Mouse (Mus musculus) heart, adult 9 months (tissue): Measurements from ENCODE around the gene Rnf144a.
A peak's percentile ranks its signal among the peaks of the same experiment; 100 is the strongest.

ENCODE experiments used
- DNase-seq, 2 experiments: peaks; one replicate each; pipeline ENCODE4 v3.0.0; 2022; ENCODE audit warnings: low spot score in 2 of 2

Gene Rnf144a

DNA sequence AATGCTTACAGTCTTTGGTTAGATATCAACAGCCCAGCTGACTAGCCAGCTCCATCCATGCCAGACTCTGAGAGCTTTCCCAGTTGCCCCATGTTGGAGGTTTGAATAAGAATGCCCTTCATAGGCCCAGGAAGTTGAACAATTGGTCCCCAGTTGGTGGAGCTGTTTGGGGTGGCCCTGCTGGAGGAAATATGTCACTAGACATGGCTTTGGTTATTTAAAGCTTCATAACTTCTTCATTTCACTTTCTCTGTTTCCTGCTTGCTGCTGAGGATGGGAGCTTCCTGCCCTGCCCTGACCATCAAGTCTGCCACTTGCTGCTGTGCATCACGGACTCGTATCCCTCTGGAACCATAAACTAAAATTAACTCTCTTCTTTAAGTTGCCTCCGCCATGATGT is 4.6 kb downstream of the Rnf144a start:
- DNase-seq, result no peak

GRCm38 (mm10) chr12:26408707-26409106 is 6.3 kb downstream of the Rnf144a start:
- no peak for DNase-seq

- DNase-seq, result peak; percentile 83 to 88
These were observed 10.0 kb downstream of the Rnf144a start for GRCm38 (mm10) chr12:26404781-26405702.

DNA sequence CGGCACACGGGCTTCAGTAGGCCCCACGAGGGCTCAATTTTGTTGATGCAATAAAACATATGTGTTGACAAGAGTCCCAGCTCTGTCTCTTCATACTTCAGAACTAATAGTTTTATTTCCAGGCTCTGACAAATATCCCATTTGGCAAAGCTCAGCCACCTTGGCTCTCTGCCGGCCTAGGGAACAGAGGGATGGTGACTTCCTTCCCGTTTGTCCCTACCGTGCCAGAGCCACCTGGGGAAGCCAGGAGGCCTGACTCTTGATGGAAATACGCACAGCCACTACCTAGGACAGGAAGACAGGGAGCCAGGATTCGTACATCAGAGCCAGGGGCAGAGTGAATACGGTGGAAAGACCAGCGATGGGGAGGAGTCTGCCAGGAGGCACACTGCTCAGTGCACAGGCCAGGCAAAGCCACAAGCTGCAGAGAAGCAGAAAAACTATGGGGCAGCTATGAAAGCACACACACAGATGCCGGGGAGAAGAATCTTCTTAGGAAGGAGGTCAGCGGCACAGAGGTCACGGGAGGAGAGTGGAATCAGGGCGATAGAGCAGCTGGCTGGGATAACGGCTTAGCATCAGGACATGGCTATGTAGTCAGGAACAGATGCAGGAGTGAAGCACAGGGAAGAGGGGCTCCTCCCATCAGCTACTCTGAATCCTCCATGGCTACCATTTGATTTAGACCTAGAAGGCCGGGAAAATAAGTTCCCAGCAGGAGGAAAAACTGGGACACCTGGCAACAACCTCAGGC is 11.5 kb downstream of the Rnf144a start:
- peak; percentile 69 to 70 for DNase-seq

- DNase-seq, result peak; percentile 43 to 69
These were observed 13.2 kb downstream of the Rnf144a start for GRCm38 (mm10) chr12:26401696-26402470.

DNA sequence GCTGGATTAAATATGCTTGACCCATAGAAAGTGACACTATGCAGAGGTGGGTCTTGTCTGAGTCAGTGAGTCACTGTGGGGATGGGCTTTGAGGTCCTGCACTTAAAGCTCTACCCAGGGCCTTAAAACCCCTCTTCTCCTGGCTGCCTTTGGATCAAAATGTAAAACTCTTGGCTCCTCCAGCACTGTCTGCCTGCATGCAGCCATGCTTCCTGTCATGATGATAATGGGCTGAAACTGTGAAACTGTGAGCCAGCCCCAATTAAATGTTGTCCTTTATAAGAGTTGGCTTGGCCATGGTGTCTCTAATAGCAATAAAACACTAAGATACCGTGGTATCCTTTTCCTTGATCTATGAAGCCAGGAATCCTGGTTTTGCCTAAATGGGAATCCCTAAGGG is 13.8 kb downstream of the Rnf144a start:
- DNase-seq, result no peak

DNA sequence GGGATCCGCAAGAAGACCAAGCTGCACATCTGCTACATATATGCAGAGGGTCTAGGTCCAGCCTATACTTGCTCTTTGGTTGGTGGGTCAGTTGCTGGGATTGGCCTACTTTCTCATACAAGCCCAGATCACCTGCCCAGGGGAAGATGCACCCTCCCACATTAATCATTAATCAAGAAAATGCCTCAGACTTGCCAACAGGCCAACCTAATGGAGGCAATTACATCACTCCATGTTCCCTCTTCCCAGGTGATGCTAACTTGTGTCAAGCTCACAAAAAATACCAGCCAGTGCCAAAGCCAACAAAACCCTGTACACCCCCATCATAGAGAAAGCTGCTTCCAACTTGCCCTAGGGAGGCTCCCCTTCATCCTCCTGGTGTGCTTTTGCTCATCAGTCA is 14.3 kb downstream of the Rnf144a start:
- DNase-seq, result no peak

DNA sequence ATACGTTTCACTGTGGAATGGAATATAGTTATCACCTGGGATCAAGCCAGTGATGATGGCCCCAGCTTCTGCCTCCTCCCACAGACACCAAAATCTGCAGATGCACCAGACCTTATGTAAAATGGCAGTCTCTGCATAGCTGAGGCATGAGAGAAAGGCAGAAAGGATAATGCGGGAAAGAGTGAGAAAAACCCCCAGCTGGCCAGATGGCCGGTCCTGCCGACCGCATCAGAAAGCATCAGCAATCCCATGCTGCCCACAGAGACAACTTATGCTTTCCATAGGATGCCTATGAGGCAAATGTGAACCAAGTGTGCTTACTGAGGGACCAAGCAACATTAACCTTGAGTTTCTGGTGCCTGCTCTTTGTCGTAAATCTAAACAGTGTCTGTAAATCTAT is 15.7 kb downstream of the Rnf144a start:
- DNase-seq, result no peak

DNA sequence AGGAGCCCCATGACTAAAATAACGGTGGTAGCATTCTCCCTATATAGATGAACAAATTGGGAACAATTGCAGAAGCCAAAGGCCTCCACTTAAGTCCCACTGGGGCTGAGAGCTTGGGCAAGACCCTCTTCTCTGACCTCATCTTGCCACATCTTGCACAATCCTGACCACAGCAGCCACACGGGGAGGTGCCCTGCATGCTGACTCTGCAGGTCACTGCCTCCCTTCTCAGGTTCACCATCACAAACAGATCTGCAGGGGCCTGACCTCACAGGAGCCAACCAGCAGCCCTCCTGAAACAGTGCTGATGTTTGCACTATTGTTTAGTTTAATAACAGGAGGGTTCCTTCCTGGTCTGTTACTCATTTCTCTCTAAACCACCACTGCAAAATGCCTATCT is 16.5 kb downstream of the Rnf144a start:
- no peak for DNase-seq

- no peak for DNase-seq
These were observed 20.3 kb downstream of the Rnf144a start for GRCm38 (mm10) chr12:26394485-26395470.

GRCm38 (mm10) chr12:26393291-26393690 is 21.8 kb downstream of the Rnf144a start:
- DNase-seq, result no peak

GRCm38 (mm10) chr12:26391162-26391561 is 23.9 kb downstream of the Rnf144a start:
- DNase-seq, result no peak

DNA sequence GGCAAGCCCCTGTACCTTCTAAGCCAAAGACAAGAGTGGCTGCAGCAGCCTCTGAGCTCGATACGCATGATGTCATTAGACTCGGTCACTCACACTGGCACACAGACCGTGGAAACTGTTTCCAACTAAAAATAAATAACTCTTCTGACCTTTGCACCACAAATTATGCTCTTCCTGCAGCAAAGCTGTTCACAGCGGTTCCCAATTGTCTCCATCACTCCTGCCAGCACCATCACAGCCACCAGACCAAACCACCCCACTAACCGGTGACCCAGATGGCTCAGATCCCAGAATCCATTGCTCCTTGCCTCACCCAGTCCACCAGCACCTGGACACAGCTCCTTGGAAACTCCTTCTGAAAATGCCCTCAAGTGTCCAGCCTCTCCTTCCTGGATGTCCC is 27.5 kb downstream of the Rnf144a start:
- no peak for DNase-seq

DNA sequence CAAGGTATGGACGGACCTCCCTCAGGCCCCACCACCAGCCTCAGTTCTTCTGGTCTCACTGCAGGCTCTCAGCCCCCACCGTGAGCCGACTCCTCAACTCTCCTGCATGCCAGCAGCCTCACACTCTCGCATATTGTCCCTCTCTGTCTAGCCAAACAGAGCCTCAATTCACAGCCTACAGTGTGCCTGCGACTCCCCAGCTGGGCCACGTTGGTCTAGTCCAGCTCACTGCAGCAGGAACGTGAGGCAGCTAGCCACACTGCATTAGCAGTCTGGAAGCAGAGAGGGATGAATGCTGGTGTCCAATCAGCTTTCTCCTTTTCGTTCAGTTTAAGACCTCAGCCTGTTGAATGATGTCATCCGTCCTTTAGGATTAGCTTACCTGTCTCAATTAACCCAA is 28.1 kb downstream of the Rnf144a start:
- DNase-seq, result no peak

DNA sequence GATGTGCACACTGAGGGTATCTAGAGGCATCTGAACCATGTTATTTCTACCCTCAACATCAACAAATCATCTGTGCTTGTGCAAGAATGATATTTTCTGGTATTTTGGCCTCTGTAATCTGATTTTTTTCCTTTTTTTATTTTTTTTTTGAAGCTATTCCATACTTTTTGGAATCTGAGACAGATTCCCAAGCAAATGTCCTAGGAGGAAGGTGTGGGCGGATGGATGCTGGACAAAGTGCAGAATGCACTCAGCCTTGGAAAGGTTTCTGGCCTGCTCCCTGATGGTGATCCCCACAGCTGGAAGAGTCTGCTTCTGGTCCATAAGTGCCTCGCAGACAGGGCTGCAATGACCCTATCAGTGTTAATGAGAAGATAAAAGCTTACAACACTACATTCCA is 28.9 kb downstream of the Rnf144a start:
- DNase-seq, result no peak

GRCm38 (mm10) chr12:26385735-26386134 is 29.3 kb downstream of the Rnf144a start:
- no peak for DNase-seq

DNA sequence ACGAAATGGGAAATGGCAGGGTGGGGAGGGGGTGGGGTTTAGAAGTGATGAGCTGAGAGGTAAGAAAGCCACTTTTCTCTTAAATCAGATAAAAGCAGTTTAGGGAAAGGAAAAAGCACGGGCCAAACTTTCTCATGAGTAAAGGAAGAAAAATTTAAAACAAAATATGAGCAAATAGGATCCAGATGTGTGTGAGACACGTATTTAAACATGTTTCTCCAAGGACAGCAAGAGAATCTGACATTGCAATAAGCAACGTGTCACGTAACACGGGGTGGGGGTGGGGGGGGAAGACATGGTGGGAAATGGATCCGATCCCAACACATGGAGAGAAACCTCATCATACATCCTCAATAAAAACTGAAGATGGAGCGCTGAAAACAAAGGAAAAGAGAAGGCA is 33.3 kb downstream of the Rnf144a start:
- no peak for DNase-seq

DNA sequence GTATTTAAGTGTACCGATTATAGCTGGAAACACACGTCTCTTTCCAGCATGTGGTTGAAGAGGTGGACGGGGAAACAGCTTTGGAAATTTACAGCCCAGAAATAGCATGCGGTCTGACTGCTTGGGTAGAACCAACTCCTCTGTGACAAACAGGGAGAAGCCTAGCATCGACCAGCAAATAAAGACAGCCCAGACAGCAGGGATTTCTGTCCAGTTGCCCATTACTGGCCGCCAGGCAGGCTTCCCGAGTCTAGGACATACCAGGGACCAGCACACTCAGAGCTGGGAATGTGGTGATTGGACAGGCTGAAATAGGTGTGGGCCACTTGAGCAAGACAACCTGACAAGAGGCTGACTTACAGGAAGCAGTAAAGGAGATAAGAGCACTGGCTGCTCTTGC is 35.3 kb downstream of the Rnf144a start:
- DNase-seq, result no peak

- no peak for DNase-seq
These were observed 37.4 kb downstream of the Rnf144a start for GRCm38 (mm10) chr12:26377691-26378090.

DNA sequence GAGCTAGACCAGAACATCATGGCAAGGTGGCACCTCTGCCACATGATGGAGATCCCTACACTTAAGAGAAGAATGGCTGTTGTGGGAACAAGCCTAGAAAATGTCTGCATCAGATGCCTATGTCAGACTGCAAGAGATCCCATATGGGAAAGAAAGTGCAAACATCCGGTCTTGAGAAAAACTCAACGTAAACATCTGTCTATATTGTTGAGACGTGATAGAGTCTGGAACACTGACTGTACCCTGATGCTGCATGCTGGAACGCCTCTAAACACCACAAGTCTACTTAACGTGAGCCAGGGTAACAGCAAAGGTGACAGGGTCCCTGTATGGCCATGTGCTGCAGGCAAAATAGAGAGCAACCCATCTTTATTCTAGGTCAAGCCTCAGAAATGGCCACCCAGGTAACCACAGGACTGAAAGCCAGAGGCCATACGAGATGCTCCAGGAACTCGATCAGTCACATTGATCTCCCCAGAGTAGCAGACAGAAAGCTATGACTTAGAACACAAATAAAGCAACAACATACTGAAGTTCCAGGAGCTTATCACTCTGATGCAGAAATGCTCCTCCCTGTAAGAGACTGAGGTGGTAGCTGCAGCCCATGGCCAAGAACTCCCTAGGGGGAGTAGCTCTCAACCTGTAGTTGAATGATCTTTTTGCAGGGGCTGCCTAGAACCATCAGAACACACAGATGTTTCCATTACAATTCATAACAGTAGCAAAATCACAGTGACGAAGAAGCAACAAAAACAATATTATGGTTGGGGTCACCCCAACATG is 38.3 kb downstream of the Rnf144a start:
- no peak for DNase-seq
